Mouse (Mus musculus) left cerebral cortex, postnatal 25 days (tissue): ENCODE results near the gene Man2a1. TPM values are rescaled to one million over a fixed set of nuclear protein-coding genes. Genes with fewer than 3 reads are reported as not detected.

Source experiments
- DNase-seq, 2 experiments: peaks; one replicate each; pipeline ENCODE4 v3.0.0; 2022; ENCODE audit warnings: low spot score in 2 of 2, mixed read lengths in 1 of 2
- intact Hi-C: fragments of 180-260 bp; cut with DNase I; formaldehyde crosslinking; loops from one replicate; pipeline ENCODE4 v1.15.1; 2025
- total RNA-seq, 2 experiments: library from RNA; stranded (reverse); gene quantifications; 2 replicates each; pipeline ENCODE4 v1.2.3; 2021

The Man2a1 gene
- total RNA-seq, 2 experiments from 2014 or later: 17.6 to 20.2 TPM

DNA sequence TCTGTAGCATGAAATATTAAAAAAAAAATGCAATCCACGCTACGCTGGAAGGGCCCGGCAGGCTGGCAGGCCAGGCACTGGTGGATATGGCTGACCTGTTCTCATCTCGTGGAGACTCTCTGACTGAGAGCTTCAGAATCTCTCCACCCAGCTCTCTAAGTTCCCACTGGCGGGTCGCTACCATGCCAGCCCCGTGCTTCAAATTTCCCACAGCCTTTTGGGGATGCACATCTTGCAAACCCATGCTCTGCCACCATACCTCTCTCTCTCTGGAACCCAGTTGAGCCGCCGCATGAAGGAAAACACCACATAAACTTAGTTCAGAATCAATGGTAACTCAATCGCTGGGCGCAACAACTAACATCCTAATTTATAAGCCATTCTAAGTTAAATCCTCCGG is 178.2 kb downstream of the Man2a1 start:
- intact Hi-C loops: no loop called here
- no peak for DNase-seq

DNA sequence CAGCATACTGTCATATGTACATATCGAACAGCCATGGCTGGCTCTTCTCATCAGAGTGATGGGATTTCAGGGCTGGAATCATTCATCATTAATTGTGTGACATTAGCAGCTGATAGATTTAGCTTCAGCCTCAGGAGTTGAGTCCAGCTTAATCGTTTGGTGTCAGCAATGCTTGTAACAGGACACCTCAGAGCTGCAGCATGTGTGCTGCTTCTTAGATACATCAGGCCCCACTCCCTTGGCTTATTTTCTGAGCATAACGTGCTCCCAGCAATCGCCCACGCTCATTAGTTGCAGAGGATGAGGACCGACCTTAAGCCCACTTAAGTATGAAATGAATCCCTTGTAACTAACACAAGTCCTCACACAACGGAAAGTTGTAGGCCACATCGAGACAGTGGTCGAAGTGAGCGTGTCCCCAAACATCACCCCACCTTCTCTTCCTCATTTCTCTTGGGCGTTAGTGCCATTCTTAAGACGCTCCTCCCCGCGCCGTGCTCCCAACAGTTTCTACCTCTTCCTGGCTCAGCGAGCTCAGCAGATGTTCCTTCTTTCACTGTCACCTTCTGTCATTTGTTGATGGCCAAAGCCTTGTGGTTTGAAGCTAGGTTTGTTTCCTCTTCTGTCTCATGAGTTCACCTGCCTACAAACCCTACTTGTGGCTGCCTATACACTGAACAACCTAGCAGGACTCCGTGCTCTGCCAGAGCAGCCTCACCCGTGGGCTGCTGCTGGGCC is 180.4 kb downstream of the Man2a1 start:
- DNase-seq: no peak
- intact Hi-C loops: no loop called here

DNA sequence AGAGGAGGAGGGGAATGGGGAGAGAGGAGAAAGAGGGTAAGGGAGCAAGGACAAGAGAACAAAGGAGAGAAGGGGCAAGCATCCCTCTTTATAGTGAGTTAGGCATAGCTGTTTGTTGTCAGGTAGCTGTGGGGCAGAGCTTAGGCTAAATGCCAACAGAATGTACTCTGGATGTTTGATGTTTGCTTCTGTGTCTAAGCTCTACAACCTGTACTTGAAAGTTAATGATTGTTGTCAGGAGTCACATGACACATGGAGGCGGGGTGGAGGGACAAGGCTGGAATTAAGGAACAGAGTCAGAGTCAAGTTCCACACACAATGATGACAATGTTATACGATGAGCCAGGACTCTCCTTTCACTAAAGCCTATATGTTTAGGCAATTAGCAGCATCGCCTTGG is 181.8 kb downstream of the Man2a1 start:
- no peak for DNase-seq
- intact Hi-C loops: no loop called here

DNA sequence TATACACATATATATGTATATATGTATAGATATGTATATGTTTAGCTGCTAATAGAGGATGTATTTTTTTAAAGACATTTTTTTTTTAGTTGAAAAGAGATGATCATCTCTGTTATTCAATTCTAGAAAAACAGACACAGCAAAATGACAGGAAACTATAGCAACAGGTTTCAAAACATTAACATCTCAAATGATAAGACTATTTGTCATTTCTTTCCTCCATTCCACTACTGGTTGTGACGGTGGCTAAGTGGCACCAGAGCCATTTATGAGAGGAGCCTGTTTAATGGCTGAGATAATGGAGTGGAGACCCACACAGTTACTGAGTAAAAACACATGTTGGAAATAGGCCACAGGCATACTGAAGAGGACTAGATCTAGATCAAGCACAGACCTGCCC is 185.4 kb downstream of the Man2a1 start:
- no peak for DNase-seq
- intact Hi-C loops: no loop called here

DNA sequence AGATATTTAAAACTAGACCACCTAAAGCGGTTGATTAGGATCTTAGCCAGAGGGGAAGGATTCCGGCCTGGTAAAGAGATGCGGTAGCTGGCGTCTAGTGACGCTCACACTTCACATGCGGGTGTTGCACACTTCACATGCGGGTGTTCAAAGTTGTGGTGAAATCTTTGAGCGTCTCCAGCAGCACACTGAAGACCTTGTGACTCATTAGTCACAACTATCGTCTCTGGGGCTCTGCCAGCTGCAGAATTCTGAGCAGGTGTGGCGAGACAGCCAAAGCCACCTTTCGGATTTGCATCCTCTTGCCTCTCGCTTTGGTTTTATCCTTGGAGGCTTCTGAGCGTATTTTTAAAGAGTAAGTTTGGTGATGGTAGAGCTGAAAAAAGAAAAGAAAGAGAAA is 187.8 kb downstream of the Man2a1 start:
- intact Hi-C loops: no loop called here
- no peak for DNase-seq

DNA sequence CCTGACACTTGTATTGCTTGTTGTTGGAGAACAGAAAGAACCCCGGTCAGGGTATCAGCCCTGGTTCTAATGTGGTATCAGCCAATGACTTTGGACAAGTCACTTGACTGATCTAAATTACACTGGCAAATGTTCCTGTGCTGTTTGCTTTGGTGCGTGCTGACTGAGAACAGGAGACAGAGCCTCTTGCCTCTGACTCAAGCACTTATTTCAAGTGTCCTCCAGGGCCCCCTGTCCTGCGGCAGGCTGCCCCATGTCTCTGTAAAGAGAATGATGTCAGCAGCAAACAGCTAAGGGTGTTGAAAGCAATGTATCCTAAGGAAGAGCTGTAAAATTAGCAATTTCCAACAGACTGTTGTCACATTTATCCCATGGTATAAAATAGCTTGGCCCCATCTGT is 188.6 kb downstream of the Man2a1 start:
- DNase-seq: no peak
- intact Hi-C loops: no loop called here

DNA sequence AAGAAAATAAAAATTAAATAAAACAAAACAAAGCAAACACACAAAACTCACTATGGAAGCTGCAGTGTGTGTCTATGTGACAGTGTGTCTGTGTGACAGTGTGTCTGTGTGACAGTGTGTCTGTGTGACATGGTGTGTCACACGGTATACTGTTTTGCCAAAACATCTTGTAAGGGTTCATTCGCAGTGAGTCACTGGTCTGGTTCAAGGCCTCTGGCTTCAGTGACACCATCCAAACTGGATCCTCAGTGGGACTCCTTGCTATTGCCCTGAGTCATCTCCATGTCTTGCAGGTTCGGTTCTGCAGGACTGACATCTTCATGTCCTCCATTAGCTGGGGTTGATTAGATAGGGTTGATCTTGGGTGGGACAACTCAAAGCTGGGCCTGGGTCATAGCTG is 191.5 kb downstream of the Man2a1 start:
- intact Hi-C loops: no loop called here

DNA sequence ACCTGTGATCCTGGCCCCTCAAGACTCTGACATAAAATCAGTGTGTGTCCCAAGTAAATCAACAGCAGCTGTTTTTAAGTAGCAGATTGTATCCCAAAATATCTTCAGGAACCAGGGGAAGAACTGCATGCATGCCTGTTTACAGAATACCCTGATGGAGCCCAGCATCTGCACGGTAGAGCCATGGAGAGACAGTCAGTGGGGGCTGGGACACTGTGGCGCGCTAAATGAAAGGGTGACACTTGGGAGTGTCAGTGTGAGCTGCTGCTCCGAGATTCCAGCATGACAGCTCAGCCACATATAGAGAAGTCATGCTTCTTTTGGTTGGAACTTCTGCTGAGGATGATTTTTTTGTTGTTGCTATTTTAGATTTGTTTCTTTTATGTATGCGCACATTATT is 192.1 kb downstream of the Man2a1 start:
- intact Hi-C loops: no loop called here
- DNase-seq: no peak

More for the DNA sequence above, 191.5 kb downstream of the Man2a1 start:
- no peak for DNase-seq

DNA sequence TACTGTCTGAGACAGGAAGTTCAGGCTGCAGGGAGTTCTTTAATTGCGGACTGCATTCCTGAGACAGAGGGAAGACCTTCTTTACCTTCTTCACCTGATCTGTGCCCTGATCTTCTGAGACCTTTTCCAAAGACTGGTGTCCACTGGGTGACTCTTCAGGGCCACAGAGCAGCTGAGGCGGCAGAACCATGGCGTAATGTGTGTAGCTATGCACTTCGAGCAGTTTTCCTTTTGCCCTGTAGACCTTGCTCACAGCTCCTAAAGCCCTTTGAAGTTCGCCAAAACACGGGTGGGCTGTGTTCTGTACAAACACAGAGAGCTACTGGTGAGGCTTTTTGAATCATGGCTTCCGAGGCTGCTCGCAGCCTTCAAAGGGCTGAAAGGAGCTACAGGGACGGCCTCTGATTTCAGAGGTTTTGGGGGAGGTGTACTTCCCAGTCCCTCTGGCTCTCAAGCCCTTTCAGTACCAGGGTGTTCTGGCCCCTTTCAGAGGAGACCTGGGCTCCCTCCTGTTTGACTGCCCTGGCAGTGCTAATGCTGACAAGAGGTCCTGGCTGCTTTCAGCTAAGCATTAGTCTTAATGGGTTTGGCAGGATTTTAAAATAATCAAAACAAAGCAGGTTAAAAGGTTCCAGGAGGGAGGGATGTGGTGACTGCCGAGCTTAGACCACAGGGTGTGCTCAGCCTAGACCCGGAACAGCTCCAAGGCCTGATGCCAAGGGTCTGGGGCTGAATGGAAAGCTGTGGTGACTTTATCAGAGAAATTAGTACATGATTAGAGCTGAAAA is 201.8 kb downstream of the Man2a1 start:
- intact Hi-C loops: no loop called here
- no peak for DNase-seq

DNA sequence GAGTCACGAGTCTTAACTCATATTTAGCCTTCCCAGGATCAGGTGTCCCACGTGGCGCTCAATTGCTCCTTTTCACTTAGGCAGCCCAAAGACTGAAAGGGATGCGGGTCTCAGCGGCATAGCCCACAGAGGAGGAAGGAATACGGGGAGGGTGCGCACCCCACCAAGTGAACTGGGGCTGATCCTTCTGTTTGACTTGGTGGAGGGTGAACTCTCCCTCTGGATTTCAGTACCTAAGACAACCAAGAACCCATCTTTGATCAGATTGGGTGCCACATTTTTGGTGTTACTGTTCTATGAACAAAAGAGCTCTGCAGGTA is 202.4 kb downstream of the Man2a1 start:
- intact Hi-C loops: no loop called here

More for the DNA sequence above, 202.4 kb downstream of the Man2a1 start:
- DNase-seq: no peak

Other genes starting within 250 kb of the Man2a1 start
- gene 4930583I09Rik, start 235.3 kb downstream of the Man2a1 start, total RNA-seq: not detected